Mouse (Mus musculus): ENCODE data around the gene Adamts3.

Gene Adamts3

DNA sequence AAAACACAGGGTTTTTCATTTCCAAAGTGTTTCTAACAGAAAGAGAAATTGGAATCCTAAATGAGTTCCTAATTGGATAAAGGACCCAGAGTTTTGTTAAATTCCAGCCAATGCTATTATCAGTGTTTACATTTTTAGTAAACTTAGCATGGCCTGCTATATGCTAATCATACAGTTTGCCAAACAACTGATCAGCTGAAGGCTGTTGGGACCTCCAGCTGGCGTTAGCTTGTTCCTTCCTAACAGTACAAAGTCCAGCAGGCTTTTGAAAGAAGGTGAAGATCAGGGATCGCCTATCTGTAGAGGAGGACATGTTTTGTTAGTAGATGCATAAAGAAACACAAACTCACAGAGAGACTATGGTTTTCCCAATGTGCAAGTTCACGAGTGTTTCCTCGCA is 173.7 kb downstream of the Adamts3 start:
- no peak for DNase-seq (ENCODE audit: low spot score in 2 of 2)

DNA sequence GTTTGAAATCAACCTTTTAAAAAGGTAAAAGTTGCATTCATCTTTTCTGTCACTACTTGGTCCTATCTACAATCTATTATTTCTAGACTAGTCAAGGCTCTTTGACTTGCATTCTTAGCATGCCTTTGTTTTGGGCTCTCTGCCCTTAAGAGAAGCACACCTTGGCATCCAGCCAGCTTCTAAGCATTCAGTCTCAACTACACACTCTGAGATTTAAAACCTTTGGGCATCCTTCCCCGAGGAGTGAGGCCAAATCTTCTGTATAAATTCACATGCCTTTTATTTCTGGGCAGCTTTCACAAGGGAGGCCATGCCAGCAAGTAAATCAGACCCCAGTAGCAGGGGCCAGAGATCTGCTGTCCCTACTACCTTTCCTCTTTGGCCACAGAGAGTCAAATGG is 178.9 kb downstream of the Adamts3 start:
- DNase-seq (ENCODE audit: low spot score in 2 of 2), result no peak

DNA sequence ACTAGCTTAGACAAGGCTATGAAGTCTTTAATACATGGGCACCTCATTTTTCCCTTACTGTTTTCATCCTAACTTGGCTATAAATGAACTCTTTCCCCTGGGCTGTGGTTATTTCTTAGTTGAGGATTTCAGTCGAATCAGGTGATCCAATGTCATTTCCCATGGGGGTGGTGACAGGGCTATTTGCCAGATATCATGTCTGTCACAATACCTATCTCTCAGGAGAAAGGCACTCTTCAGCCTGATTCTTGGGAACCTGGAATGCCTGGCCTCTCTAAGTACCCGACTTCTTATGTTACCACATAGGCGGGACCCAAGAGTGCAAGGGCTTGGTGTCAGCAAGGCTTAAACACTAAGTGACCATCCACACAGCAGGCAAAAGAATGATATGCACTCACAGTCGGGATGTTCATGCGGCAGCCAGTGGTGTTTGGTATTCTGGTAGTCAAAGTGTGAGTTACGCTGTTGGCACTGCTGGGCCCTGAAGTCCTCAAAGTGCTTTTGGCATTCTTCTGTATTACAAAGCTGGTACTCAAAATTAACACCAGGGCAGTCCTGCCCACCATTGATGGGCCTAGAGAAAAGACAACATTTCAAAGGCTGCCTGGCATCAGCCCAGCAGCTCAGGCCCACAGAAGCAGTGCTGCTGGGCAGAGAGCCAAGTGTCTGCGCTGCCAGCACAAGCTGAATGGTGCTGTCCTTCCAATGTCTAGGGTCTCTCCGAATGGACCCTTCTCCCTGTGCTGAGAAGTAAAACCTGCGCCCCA is 181.7 kb downstream of the Adamts3 start:
- no peak for DNase-seq (ENCODE audit: low spot score in 2 of 2)

DNA sequence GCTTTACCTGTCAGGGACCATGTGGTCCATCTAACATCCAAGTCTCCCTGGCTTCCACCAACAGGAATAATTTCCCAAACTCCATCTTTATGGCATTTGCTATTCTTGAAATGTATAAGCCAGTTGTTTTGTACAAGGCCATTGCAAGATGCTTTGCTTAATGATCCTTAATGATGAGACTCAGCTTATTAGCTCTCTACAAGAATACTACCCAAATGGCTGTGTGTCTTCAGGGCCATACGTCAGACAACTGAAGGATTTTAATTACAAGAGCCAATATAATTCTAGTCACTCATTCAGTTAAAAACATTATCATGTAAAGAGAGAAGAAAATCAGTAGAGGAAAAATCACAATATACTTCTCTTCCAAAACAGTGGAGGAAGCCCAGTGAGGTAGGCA is 195.3 kb downstream of the Adamts3 start:
- DNase-seq (ENCODE audit: low spot score in 2 of 2), result no peak

DNA sequence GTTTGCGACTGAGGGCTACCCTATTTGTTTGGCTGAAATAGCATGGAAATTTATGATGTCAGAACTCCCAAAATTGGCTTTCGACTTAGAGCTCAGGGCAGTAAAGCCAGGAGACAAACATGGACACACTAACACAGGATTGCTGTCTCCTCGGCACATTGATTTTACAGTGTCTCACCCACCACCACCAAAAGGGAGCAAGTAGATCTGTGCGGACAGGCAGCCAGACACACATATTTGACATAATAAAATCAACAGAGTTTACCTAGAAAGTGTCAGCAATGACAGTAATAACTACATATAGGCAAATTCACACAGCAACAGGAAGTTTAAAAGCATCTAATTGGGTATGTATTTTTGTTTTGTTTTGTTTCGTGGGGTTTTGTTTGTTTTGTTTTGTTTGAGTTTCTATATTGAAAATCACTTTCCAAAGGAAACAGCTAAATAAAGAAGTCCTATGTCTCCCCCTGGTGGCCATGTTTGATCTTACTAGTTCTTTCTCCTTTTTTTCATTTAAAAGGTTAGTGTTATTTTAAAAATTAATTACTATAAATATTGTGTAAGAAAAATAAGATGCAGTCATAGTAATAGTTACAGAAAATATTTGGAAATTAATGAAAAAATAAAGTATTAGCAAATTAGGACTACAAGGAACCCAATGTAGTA is 203.1 kb downstream of the Adamts3 start:
- no peak for DNase-seq (ENCODE audit: low spot score in 2 of 2)

DNA sequence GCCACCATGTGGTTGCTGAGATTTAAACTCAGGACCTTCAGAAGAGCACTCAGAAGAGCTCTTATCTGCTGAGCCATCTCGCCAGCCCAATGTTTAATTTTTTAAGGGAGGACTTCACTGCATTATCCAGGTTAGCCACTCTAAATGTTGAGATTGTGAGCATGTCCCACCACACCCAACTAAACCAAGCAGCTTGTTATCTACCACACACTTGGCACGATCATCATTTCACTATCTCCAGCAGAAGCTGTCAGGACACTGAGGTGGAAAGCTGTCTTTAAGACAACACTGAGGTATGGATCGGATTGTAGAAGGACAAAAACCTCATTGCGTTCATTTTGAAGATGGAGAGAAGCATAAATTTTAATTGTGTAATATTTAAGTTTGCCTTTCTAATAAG is 205.0 kb downstream of the Adamts3 start:
- DNase-seq (ENCODE audit: low spot score in 2 of 2), result no peak

DNA sequence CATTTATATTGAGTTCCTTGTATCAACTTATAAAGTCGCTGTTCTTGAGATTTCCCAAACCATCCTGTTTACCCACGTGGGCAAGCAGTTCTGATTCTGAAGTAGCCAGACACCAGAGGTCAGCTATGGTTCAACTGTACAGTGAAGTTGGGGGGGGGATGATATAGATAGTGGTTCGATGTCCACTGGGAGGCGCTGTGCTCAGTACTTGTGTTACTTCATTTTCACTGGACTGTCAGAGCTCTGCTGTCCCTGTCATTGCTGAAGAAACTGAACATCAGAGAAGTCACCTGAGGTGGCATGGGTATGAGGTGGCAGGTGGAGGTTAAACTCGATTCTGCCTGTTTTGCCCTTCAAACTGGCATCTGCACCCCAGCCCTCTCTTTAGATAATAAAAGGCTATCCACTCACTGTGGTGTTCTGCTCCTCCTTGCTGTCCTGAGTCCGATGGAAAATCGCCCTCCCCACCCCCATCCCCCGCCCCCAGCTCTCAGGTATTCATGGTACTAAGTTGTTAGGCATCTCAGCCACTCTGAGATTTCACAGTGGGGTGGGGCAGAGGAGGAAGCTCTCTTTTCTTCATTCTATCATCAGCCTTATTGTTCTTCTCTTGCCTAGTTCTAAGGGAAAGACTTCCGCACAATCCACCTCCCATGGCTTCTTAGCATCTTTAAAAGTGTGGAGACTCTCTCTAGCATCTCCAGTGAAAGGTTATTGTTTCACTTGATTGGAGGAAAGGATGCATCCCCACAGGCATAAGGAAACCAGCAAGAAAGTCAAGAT is 208.9 kb downstream of the Adamts3 start:
- DNase-seq (ENCODE audit: low spot score in 2 of 2), result no peak

DNA sequence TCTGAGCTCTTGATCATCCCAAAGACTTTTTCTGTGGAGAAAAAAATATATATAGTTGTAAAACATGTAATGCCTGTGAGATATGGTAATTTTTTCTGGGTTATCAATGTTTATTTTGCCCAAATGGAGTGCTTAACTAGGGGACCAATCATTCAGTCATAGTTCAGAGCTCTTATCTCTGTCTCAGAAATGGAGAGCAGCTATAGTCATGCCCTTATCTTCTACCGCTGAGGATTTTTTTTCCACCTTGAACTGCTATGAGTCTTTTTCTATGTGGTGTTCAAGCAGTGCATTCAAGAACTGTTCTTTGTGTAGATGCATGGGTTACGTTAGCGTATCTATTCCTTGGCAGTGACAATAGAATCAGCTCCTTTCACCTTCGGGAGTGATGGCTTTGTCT is 210.2 kb downstream of the Adamts3 start:
- DNase-seq (ENCODE audit: low spot score in 2 of 2), result no peak

DNA sequence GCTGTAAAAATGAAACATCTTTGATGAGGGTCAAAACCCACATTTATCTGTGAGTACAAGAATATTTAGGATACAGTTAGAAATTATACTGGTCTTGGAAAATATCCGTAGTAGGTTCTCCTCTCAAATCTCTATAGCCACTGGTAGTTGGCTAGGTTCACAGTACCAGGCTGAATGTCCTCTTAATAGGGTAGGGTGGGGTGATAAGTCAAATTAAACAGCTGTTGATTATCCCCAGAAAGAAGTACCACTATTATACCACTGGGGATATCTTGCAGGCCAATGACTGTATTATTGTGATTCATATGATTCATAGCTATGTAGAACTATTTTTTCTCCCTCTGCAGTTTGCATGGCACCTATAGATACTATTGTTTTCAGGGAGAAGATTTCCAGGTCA is 228.8 kb downstream of the Adamts3 start:
- no peak for DNase-seq (ENCODE audit: low spot score in 2 of 2)

DNA sequence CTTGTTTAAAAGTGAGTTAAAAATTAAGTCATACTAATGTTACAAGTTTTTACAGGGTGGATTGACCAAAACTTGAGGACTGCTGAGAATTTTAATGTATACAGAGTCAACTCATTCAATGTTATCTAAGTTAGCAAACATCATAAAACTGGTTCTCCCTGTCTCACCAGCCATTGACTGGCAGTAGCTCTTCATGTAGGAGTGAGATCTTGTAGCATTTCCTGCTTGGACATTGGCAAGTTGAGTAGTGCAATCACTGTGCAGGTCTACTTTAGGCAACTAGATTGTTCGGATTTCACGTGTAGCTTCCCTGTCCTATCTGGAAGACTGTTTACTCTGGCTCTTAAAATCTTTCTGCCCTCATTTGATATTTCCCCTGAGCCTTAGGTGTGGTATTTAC is 229.3 kb downstream of the Adamts3 start:
- no peak for DNase-seq (ENCODE audit: low spot score in 2 of 2)

DNA sequence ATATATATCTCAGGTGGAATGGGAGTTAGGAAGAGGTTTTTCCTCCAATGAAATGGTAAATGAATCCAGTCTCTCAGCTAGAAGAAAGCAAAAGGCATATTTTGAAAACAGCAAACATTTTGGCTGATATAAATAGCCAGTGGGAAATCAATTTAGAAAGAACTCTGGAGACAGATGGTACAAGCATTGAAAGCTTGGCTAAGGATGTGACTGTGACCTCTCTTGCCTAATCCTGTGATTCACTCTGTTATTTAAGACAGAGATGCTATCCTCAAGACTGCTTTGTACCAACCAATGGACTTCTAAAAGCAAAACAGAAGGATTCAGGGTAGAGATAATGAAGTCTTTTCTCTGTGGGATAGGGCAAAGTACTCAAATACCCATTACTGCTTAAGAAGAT is 236.2 kb downstream of the Adamts3 start:
- DNase-seq (ENCODE audit: low spot score in 2 of 2), result no peak

DNA sequence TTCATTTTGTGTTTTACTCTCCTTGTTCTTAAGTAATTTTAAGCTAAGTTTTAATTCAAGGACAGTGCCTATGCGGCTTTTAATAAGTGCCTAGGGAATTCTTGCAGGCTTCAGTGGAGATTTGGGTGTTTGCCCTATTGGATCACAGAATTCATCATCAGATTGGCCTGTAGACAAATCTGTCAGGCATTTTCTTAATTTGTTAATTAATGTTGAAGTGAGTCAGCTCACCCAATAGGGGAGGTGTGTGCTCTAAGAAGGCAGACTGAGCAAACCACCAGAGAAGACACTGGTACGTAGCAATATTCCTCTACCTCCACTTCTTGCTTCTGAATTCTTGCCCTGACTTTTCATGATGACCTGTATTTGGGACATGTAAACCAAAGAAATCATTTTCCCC is 247.7 kb downstream of the Adamts3 start:
- no peak for DNase-seq (ENCODE audit: low spot score in 2 of 2)

DNA sequence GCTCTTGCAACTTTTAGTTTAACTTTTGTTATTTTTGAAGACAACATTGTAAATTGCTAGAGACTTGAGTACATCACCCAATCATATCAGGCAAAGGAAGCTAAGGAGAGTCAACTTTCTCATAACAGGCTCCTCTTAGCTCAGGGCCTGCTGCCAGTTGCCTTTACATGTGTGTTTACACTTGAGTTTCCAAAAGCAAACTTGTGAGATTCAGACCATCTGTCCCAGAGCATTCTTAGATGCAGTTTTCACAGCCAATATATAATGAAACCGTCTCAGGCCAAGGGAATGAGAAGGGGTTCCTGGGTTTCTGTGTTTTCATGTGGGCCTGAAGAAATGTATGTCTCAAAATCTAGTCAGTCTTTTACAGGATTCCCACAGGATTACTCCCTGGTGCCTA is 251.5 kb downstream of the Adamts3 start:
- DNase-seq (ENCODE audit: low spot score in 2 of 2), result no peak
